Mouse (Mus musculus): ENCODE measurements around the gene Dnaic2. TPM values are rescaled to one million over a fixed set of nuclear protein-coding genes. Genes with fewer than 3 reads are reported as not detected.

Gene Dnaic2
- polyA plus RNA-seq, 1 experiment from 2014 or later: 1.1 TPM

DNA sequence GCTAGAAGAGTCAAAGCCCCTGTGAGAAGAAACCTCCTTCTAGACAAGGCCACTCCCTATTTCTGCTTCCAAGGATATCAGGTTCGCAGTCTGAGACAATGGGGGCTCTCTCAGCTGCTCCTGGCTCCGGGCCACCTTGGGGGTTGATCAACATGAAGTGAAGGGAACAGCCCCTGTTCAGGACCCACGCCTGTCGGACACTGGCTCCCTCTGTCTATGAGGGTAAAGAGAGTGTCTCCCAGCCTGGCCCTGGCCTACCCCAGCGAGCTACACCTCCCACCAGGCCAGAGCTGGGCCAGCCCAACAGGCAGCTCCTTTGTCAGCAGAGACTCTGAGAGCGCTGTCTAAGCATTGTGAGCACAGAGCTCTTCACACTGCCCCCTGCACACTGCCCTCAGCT, 42.7 kb downstream of the Dnaic2 start:
- no peak overlapping the region for H3K27ac ChIP-seq
- H3K36me3 ChIP-seq: no peaks in the 10 kb centered on the region
- H3K9me3 ChIP-seq: no peaks in the 10 kb centered on the region
- no peak overlapping the region for H3K9ac ChIP-seq
- peaks cover 30% of the 10 kb centered on the region for H3K27me3 ChIP-seq
- H3K4me3 ChIP-seq: no peak overlapping the region
- 49% methylated on average over 6 of the region's 6 CpGs for WGBS
- ATAC-seq (ENCODE audit: insufficient number of reproducible peaks, low FRiP score, low TSS enrichment, low read depth): no peak
- peaks cover 12% of the 10 kb centered on the region for H3K4me1 ChIP-seq
- H3K4me2 ChIP-seq: no peak overlapping the region

DNA sequence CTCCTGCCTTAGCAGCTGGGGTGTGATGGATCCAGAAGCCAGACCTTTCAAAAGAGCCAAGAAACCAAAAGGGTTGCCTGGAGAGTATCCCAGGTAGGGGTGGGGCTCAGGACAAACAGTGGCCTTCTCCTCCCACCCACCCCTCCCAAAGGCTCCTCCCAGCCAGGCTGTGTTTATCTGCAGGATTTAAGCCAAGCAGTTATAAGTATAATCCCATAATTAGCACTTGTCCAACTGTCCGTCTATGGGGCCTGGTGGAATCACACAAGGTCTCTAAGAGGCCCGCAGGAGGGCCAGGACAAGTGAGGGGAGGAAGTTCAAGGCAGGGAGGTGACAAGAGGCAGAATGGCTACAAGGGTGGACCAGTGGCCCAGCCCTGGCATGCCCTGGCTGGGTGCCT, 44.7 kb downstream of the Dnaic2 start:
- 65% methylated on average over 2 of the region's 2 CpGs for WGBS
- no peak overlapping the region for H3K27ac ChIP-seq
- peaks cover 12% of the 10 kb centered on the region for H3K27me3 ChIP-seq
- ATAC-seq (ENCODE audit: insufficient number of reproducible peaks, low FRiP score, low TSS enrichment, low read depth): no peak
- no peaks in the 10 kb centered on the region for H3K9me3 ChIP-seq
- no peak overlapping the region for H3K9ac ChIP-seq
- H3K36me3 ChIP-seq: no peaks in the 10 kb centered on the region
- H3K4me3 ChIP-seq: no peak overlapping the region
- H3K4me1 ChIP-seq: peaks cover 6% of the 10 kb centered on the region; the same call in 1 of the 2 replicates
- H3K4me2 ChIP-seq: no peak overlapping the region

DNA sequence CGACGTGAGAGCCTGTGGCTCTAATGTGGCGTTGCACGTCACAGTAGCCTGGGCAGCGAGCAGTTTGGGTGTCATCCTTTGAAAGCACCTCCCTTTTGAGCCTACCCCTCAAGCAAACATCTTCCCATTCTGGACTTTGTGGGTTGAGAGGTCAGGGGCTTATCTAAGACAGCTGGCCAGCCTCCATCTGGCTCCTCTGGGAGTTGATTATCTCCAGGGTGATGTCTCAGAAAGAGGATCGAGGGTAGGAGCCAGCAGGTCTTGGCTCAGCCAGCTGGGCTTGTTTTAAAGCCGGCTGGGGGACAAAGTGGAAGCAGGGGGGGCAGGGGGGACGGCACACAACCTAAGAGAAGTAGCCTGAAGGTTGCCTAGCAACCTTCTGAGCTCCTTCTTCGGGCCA, 52.9 kb downstream of the Dnaic2 start:
- ATAC-seq (ENCODE audit: insufficient number of reproducible peaks, low FRiP score, low TSS enrichment, low read depth): no peak

DNA sequence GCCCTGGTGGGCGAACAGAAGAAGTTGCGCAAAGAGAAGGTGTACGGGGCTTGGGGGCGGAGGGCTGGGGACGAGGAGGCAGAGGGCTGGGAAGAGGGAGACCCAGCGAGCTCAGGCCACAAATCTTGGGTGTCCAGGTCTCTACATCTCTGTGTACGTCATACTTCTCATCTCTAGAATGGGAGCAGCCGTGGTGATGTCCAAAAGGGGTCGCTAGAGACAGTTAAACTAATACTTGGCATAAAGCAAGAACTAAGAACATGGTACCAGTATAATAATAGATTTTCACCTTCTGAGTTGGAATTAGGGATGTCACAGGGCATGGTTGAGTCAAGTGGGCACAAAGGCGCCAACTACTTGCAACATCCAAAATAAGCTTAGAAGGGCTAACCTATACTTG, 58.7 kb downstream of the Dnaic2 start:
- no peak overlapping the region for H3K27ac ChIP-seq
- H3K4me3 ChIP-seq: peak overlapping the region; percentile 26
- peaks cover 97% of the 10 kb centered on the region for H3K27me3 ChIP-seq
- peaks cover 16% of the 10 kb centered on the region for H3K4me1 ChIP-seq
- no peaks in the 10 kb centered on the region for H3K36me3 ChIP-seq
- 45% methylated on average over 10 of the region's 10 CpGs for WGBS
- ATAC-seq (ENCODE audit: insufficient number of reproducible peaks, low FRiP score, low TSS enrichment, low read depth): no peak
- H3K9me3 ChIP-seq: no peaks in the 10 kb centered on the region
- H3K4me2 ChIP-seq: peak overlapping the region; percentile 56
- no peak overlapping the region for H3K9ac ChIP-seq

More for the DNA sequence above, 52.9 kb downstream of the Dnaic2 start:
- Histone ChIP-seq H3K9ac (no peak overlapping the region), H3K36me3 (no peaks in the 10 kb centered on the region), H3K4me3 (no peak overlapping the region), H3K27ac (no peak overlapping the region), H3K4me1 (0 out of 2 replicates have a peak, but pooled peaks cover 2% of the 10 kb centered on the region), H3K4me2 (no peak overlapping the region), H3K27me3 (peaks cover 59% of the 10 kb centered on the region), H3K9me3 (no peaks in the 10 kb centered on the region)
- WGBS: 47% methylated on average over 9 of the region's 9 CpGs

DNA sequence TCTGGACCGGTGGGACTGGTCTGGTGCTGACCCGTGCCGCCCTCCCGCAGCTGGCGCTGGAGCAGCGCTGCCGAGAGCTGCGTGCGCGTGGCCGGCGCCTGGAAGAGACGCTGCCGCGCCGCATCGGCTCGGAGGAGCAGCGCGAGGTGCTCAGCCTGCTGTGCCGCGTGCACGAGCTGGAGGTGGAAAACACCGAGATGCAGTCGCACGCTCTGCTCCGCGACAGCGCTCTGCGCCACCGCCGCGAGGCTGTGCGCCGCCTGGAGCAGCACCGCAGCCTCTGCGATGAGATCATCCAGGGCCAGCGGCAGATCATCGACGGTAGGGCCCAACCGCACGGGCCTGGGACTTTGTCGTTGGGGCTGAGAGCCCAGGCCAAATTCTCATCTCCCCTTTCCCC, 59.1 kb downstream of the Dnaic2 start:
- ATAC-seq (ENCODE audit: insufficient number of reproducible peaks, low FRiP score, low TSS enrichment, low read depth): no peak
- Histone ChIP-seq H3K4me2 (peak overlapping the region; percentile 56), H3K27ac (no peak overlapping the region), H3K36me3 (no peaks in the 10 kb centered on the region), H3K27me3 (peaks cover 97% of the 10 kb centered on the region), H3K4me3 (peak overlapping the region; percentile 26), H3K4me1 (peaks cover 18% of the 10 kb centered on the region), H3K9ac (no peak overlapping the region), H3K9me3 (no peaks in the 10 kb centered on the region)
- WGBS: 1% methylated on average over 43 of the region's 43 CpGs

DNA sequence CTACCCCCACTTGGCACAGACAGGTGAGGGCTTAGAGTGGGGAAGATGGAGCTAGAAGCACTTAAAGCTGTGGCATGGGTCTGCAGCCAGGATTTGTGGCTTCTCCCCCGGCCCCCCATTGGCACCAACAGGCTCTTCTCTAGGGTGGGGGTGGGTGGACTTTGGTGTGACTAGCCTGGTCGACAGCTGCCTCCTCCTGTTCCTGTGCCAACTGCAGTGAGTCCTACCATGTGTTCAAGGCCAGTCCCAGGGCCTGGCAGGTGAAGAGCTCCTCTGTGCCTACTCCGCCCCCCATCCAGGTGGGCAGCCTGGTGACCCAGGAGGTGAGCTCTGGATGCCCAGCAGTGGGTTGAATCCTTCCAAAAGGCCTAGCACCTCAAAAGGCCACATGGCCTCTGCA, 60.4 kb downstream of the Dnaic2 start:
- Histone ChIP-seq H3K9me3 (no peaks in the 10 kb centered on the region), H3K4me3 (no peak overlapping the region), H3K4me2 (no peak overlapping the region), H3K36me3 (no peaks in the 10 kb centered on the region), H3K9ac (no peak overlapping the region), H3K27me3 (peaks cover 98% of the 10 kb centered on the region), H3K27ac (no peak overlapping the region), H3K4me1 (peaks cover 31% of the 10 kb centered on the region)
- no peak for ATAC-seq (ENCODE audit: insufficient number of reproducible peaks, low FRiP score, low TSS enrichment, low read depth)
- WGBS: 76% methylated on average over 3 of the region's 3 CpGs

DNA sequence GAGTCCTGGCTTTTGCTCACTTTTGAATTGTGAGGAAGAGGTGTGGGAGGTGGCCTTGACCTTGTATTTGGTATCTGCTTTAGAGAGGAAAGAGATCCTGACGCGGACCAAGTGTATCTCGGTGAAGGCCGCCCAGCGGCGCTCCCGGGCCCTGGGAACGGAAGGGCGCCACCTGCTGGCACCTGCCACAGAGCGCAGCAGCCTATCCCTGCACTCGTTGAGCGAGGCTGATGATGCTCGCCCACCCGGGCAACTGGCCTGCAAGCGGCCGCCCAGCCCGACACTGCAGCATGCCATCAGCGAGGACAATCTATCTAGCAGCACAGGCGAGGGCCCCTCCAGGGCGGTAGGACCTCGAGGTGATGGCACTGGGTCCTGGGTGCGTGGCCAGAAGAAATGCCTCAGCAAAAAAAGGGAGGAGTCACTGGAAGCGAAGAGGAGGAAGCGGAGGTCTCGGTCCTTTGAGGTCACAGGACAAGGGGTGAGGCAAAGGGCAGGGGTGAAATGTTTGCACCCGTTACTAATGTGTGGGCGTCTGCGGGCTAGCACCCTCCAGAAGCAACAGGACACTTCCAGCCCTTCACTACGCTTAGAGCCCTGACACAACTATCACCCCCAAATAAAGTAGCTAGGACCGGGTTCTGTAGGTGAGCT, 62.0 kb downstream of the Dnaic2 start:
- Histone ChIP-seq H3K27ac (no peak overlapping the region), H3K36me3 (no peaks in the 10 kb centered on the region), H3K9me3 (no peaks in the 10 kb centered on the region), H3K9ac (no peak overlapping the region), H3K4me2 (peak overlapping the region; percentile 34), H3K27me3 (peaks cover 99% of the 10 kb centered on the region), H3K4me3 (peak overlapping the region; percentile 12; the same call in 1 of the 2 replicates), H3K4me1 (peaks cover 35% of the 10 kb centered on the region)
- ATAC-seq (ENCODE audit: insufficient number of reproducible peaks, low FRiP score, low TSS enrichment, low read depth): no peak
- 12% methylated on average over 30 of the region's 30 CpGs for WGBS

DNA sequence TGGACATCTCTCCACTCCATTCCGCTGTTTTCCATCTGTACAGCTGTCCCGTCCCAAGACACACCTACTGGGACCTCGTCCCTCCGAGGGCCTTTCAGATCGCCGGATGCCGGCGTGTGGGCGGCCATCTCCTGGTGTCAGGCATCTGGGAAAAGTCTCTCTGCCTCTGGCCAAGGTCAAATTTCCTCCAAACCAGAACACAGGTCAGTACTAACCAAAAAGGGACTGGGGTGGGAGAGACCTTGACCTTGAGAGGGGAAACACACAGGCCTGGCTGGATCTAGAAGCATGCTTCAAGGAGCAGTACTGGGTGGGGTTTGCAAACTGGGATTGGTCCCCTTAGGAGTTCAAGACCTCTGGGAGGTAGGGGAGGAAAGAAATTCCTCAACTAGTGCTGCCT, 62.5 kb downstream of the Dnaic2 start:
- 56% methylated on average over 9 of the region's 9 CpGs for WGBS
- Histone ChIP-seq H3K4me3 (no peak overlapping the region), H3K4me2 (no peak overlapping the region), H3K36me3 (no peaks in the 10 kb centered on the region), H3K27me3 (peaks cover 99% of the 10 kb centered on the region), H3K9ac (no peak overlapping the region), H3K4me1 (peaks cover 35% of the 10 kb centered on the region), H3K27ac (no peak overlapping the region), H3K9me3 (no peaks in the 10 kb centered on the region)
- ATAC-seq (ENCODE audit: insufficient number of reproducible peaks, low FRiP score, low TSS enrichment, low read depth): no peak

DNA sequence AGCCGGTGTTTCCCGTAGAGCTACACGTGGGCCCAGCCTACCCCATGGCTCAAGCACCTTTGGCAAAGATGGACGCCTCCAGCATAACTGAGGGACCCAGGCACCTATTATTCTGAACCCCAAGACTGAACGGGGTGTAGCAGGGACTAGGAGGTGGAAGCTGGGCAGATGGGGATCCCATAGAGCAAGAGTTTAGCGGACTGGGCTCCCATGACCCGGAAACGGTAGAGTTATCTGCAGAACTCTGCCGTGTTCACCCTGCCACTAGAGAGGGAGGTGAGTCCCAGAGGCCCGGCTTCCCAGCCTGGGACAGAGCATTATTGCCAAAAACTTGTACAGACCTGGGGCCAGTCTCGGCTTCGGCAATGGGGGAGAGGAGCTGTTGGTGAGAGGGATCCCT, 63.0 kb downstream of the Dnaic2 start:
- 59% methylated on average over 12 of the region's 12 CpGs for WGBS
- peaks cover 39% of the 10 kb centered on the region for H3K4me1 ChIP-seq
- no peak overlapping the region for H3K4me3 ChIP-seq
- ATAC-seq (ENCODE audit: insufficient number of reproducible peaks, low FRiP score, low TSS enrichment, low read depth): no peak
- no peaks in the 10 kb centered on the region for H3K9me3 ChIP-seq
- H3K27me3 ChIP-seq: peaks cover 95% of the 10 kb centered on the region
- no peaks in the 10 kb centered on the region for H3K36me3 ChIP-seq
- H3K27ac ChIP-seq: no peak overlapping the region
- no peak overlapping the region for H3K4me2 ChIP-seq
- H3K9ac ChIP-seq: no peak overlapping the region

DNA sequence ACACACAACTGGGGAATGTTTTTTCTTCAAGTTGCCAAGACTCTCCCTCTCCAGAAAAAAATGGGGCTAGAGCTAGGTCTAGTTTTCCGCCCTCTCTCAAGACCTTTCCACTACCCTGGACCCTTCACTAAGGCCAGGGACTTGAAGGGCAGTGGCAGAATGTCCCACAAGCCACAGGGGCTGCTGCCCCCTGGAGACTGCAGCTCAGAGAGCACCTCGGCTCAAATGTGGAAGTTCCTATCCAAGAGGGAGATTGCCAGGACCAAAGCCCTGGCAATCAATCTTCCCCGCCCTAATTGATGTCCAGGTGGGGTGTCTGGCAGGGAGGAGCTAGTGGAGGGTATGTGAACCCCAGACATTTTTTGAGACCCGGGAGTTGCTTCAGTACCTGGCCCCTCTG, 63.6 kb downstream of the Dnaic2 start:
- Histone ChIP-seq H3K27me3 (peaks cover 95% of the 10 kb centered on the region), H3K4me1 (peaks cover 45% of the 10 kb centered on the region), H3K9ac (no peak overlapping the region), H3K36me3 (no peaks in the 10 kb centered on the region), H3K27ac (no peak overlapping the region), H3K4me2 (no peak overlapping the region), H3K4me3 (no peak overlapping the region), H3K9me3 (no peaks in the 10 kb centered on the region)
- ATAC-seq (ENCODE audit: insufficient number of reproducible peaks, low FRiP score, low TSS enrichment, low read depth): no peak
- WGBS: 12% methylated on average over 4 of the region's 4 CpGs

DNA sequence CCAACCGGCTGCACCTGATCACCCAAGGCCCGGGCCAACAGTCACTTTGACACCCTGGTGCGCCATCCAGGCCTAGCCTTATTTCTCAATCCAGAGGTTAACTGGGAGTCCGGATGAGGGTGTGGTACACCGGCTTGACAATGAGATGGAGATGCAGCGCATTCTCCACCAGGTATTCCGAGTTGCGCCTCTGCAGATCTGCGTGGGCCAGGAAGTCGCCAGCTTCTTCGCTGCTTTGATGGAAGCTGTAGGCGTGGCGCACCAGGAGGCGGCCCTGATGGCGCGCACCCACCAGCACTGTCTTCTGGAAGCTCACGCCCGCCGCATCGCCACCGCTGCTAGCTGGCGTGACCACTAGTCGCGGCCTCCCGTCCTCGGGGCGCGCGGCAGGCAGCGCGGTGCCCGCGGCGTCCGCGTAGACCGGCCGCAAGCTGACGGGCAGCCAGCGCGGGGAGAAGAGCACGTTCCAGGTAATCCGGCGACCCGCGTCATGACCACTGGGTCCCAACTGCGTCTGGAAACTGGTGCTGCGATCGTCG, 64.2 kb downstream of the Dnaic2 start:
- Histone ChIP-seq H3K4me3 (peak overlapping the region; percentile 42), H3K4me1 (peaks cover 44% of the 10 kb centered on the region), H3K27ac (no peak overlapping the region), H3K9me3 (no peaks in the 10 kb centered on the region), H3K27me3 (peaks cover 93% of the 10 kb centered on the region), H3K9ac (no peak overlapping the region), H3K36me3 (no peaks in the 10 kb centered on the region), H3K4me2 (peak overlapping the region; percentile 88)
- no peak for ATAC-seq (ENCODE audit: insufficient number of reproducible peaks, low FRiP score, low TSS enrichment, low read depth)
- 3% methylated on average over 49 of the region's 50 CpGs for WGBS

DNA sequence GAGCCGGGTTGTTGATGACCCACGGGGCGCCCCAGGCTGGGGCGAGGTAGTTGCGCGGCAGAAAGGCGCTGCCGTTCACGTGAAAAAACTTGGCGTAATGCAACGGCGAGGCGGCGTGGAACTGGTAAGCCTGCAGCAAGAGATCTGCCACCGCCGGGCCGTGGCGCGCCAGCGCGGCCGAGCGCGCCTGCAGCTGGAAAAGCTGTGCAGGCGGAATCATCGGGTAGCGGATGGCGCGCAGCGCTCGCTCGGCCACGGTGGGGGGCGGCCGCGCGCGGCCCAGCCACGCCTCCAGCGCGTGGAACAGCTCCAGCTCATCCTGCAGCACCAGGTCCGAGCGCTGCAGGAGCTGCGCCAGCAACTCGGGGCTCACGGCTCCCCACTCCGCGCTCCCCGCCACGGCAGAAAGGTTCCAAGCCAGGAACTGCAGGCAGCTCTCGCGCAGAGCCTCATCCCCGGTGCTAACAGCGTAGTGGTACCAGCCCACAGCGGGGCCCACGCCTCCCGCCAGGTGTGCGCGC, 64.7 kb downstream of the Dnaic2 start:
- Histone ChIP-seq H3K27me3 (peaks cover 88% of the 10 kb centered on the region), H3K4me1 (peaks cover 41% of the 10 kb centered on the region), H3K9ac (no peak overlapping the region), H3K36me3 (no peaks in the 10 kb centered on the region), H3K9me3 (no peaks in the 10 kb centered on the region), H3K27ac (no peak overlapping the region), H3K4me3 (peak overlapping the region; percentile 42), H3K4me2 (peak overlapping the region; percentile 88)
- ATAC-seq (ENCODE audit: insufficient number of reproducible peaks, low FRiP score, low TSS enrichment, low read depth): no peak
- under 1% methylated on average over 55 of the region's 59 CpGs for WGBS
